Mouse (Mus musculus): Measurements from ENCODE around the gene Klk6. TPM values are rescaled to one million over a fixed set of nuclear protein-coding genes. Genes with fewer than 3 reads are reported as not detected.

Klk6 gene
- polyA plus RNA-seq, 1 experiment: not detected

DNA sequence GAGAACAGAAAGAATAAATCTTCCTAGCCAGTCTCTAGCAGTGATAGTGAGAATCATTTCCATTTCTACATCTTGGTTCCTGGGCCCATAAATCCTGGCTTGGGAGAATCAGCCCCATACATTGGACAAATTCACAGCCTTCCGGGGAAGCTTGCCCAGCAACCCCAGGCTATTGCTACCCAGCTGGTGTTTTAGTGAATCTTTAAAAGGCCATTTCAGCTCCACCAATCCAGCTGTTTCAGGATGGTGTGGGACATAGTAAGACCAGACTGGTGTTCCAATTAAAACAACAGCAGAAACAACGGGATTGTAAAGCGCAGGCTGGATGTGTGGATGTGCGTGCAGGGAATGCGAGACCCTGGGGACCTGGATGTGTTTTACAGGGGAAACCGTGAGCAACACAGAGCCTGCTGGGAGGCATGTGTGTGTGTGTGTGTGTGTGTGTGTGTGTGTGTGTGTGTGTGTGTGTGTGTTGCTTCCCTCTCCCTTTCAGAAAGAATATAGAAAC lies 50.6 kb downstream of the Klk6 start:
- H3K27me3 ChIP-seq (ENCODE audit: control insufficient read depth, insufficient read depth, low read length): no peaks in the 10 kb centered on the region
- TF ChIP-seq CTCF (IDR thresholded peaks at IDR 0.05; ENCODE audit: extremely low read depth, insufficient read length, insufficient replicate concordance, low read depth, low read length): no peak
- TF ChIP-seq POLR2A (IDR thresholded peaks at IDR 0.05; ENCODE audit: low read depth, low read length): no peak
- no peak overlapping the region for H3K4me3 ChIP-seq (ENCODE audit: low read depth, low read length)
- no peaks in the 10 kb centered on the region for H3K36me3 ChIP-seq (ENCODE audit: control insufficient read depth, insufficient read depth, low read length)
- H3K27ac ChIP-seq (ENCODE audit: insufficient read depth, low read depth, low read length): no peak overlapping the region
- WGBS: 84% methylated on average over 6 of the region's 6 CpGs
- H3K4me1 ChIP-seq (ENCODE audit: control insufficient read depth, insufficient read depth, insufficient read length, low read length): no peaks in the 10 kb centered on the region

DNA sequence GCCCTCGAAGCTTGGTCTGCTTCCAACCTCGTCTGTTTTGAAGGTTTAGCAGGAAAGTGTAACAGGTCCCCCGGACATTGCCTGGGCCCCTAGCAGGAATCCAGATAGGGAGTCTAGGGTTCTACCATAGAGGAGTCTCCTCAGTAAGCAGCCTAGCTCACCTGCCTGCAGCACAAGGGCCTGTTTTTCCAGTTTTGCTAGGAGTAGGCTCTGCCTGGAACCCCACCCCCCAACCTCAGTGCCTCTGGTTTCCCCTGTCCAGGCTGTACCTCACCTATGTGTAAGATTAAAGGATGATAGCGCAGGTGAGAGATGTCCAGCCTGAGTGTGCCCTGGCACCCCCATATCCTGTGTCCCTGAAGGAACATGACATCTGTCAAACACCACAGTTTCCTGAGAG lies 52.1 kb downstream of the Klk6 start:
- Histone ChIP-seq H3K27me3 (ENCODE audit: control insufficient read depth, insufficient read depth, low read length) (no peaks in the 10 kb centered on the region), H3K27ac (ENCODE audit: insufficient read depth, low read depth, low read length) (no peak overlapping the region), H3K4me3 (ENCODE audit: low read depth, low read length) (no peak overlapping the region), H3K4me1 (ENCODE audit: control insufficient read depth, insufficient read depth, insufficient read length, low read length) (no peaks in the 10 kb centered on the region), H3K36me3 (ENCODE audit: control insufficient read depth, insufficient read depth, low read length) (no peaks in the 10 kb centered on the region)
- WGBS: 39% methylated on average over 4 of the region's 4 CpGs
- no peak for TF ChIP-seq POLR2A (IDR thresholded peaks at IDR 0.05; ENCODE audit: low read depth, low read length)
- no peak for TF ChIP-seq CTCF (IDR thresholded peaks at IDR 0.05; ENCODE audit: extremely low read depth, insufficient read length, insufficient replicate concordance, low read depth, low read length)

DNA sequence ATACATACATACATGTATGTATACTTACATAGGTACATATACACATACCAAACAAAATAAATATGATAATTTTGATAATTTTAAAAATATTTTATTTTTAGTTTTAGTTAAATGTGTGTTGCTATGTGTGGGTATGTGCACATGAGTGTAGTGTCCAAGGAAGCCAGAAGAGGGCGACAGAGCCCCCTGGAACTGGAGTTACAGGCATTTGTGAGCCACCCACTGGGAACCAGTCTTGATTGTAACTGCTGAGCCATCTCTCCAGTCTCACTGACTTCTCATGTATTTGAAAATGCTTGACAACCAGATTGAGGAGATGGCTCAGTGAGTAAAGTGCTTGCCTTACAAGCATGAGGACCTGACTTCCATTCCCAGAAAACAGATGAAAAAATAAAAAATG lies 54.0 kb downstream of the Klk6 start:
- 26% methylated on average over 1 of the region's 1 CpGs for WGBS
- no peak for TF ChIP-seq CTCF (IDR thresholded peaks at IDR 0.05; ENCODE audit: extremely low read depth, insufficient read length, insufficient replicate concordance, low read depth, low read length)
- no peak for TF ChIP-seq POLR2A (IDR thresholded peaks at IDR 0.05; ENCODE audit: low read depth, low read length)
- Histone ChIP-seq H3K27me3 (ENCODE audit: control insufficient read depth, insufficient read depth, low read length) (no peaks in the 10 kb centered on the region), H3K27ac (ENCODE audit: insufficient read depth, low read depth, low read length) (no peak overlapping the region), H3K36me3 (ENCODE audit: control insufficient read depth, insufficient read depth, low read length) (no peaks in the 10 kb centered on the region), H3K4me1 (ENCODE audit: control insufficient read depth, insufficient read depth, insufficient read length, low read length) (no peaks in the 10 kb centered on the region), H3K4me3 (ENCODE audit: low read depth, low read length) (no peak overlapping the region)

DNA sequence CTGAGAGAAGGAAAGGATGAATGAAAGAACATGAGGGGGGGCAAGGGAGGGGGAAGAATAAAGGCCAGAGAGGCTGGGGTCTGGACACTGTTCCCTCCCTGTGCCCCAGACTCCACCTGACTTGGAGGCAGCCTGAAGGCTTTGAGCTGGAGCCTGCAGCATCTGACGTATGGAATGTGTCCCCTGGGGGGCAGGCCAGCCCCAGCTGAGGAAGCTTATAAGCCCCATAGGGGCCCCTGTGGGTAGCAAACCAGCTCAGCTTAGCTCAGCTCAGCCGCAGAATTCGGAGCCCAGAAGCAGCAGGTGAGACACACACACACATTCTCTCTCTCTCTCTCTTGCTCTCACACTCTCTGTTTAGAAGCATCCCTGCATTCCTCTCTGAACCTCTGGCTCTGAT lies 56.6 kb downstream of the Klk6 start, which contains the start of gene Klk4:
Gene Klk4, plus strand, starts transcription at position 249 of the 400 bp plus-strand sequence.
- WGBS: 17% methylated on average over 3 of the region's 3 CpGs
- TF ChIP-seq POLR2A (IDR thresholded peaks at IDR 0.05; ENCODE audit: low read depth, low read length): no peak
- TF ChIP-seq CTCF (IDR thresholded peaks at IDR 0.05; ENCODE audit: extremely low read depth, insufficient read length, insufficient replicate concordance, low read depth, low read length): no peak
- Histone ChIP-seq H3K4me1 (ENCODE audit: control insufficient read depth, insufficient read depth, insufficient read length, low read length) (no peaks in the 10 kb centered on the region), H3K4me3 (ENCODE audit: low read depth, low read length) (no peak within 1 kb of the TSS), H3K36me3 (ENCODE audit: control insufficient read depth, insufficient read depth, low read length) (no peaks in the 10 kb centered on the region), H3K27ac (ENCODE audit: insufficient read depth, low read depth, low read length) (no peak within 1 kb of the TSS), H3K27me3 (ENCODE audit: control insufficient read depth, insufficient read depth, low read length) (no peaks in the 10 kb centered on the region)

Other genes starting within 250 kb of the Klk6 start
- 0.63 and 0.91 TPM in 2 replicates for gene Zfp719, start 244.9 kb upstream of the Klk6 start, polyA plus RNA-seq (2012; rRNA removed)
- gene Zfp819, start 217.3 kb upstream of the Klk6 start, polyA plus RNA-seq (2012; rRNA removed): 0.05 TPM in 1 of 2 replicates, not detected in the other
- 42.7 and 57.8 TPM in 2 replicates for gene Ceacam18, start 189.8 kb upstream of the Klk6 start, polyA plus RNA-seq (2012; rRNA removed)
- gene Siglece, start 164.3 kb upstream of the Klk6 start, polyA plus RNA-seq (2012; rRNA removed): 2.2 and 3.0 TPM in 2 replicates
- 7.6 and 9.7 TPM in 2 replicates for gene Ctu1, start 152.5 kb upstream of the Klk6 start, polyA plus RNA-seq (2012; rRNA removed)
- gene Klk14, start 134.1 kb upstream of the Klk6 start, polyA plus RNA-seq (2012; rRNA removed): 0.09 TPM in 1 of 2 replicates, not detected in the other
- 0.09 TPM in 1 of 2 replicates, not detected in the other for gene Klk13, start 111.9 kb upstream of the Klk6 start, polyA plus RNA-seq (2012; rRNA removed)
- not detected in 2 replicates for gene Klk12, start 55.6 kb upstream of the Klk6 start, polyA plus RNA-seq (2012; rRNA removed)
- not detected in 2 replicates for gene Klk11, start 49.9 kb upstream of the Klk6 start, polyA plus RNA-seq (2012; rRNA removed)
- 0.19 TPM in 2 replicates for gene Klk10, start 43.5 kb upstream of the Klk6 start, polyA plus RNA-seq (2012; rRNA removed)
- 0.15 TPM in 1 of 2 replicates, not detected in the other for gene Klk9, start 32.6 kb upstream of the Klk6 start, polyA plus RNA-seq (2012; rRNA removed)
- 3.6 and 4.4 TPM in 2 replicates for gene Klk8, start 26.9 kb upstream of the Klk6 start, polyA plus RNA-seq (2012; rRNA removed)
- gene Klk7, start 13.2 kb upstream of the Klk6 start, polyA plus RNA-seq (2012; rRNA removed): not detected in 2 replicates
- gene Klk5, start 17.5 kb downstream of the Klk6 start, polyA plus RNA-seq (2012; rRNA removed): not detected in 2 replicates
- not detected in 2 replicates for gene Klk4, start 56.7 kb downstream of the Klk6 start, polyA plus RNA-seq (2012; rRNA removed)
- gene Klk15, start 109.2 kb downstream of the Klk6 start, polyA plus RNA-seq (2012; rRNA removed): not detected in 2 replicates
- 0.43 TPM in 1 of 2 replicates, not detected in the other for gene Klk1b8, start 126.2 kb downstream of the Klk6 start, polyA plus RNA-seq (2012; rRNA removed)
- not detected in 2 replicates for gene Klk1b1, start 142.3 kb downstream of the Klk6 start, polyA plus RNA-seq (2012; rRNA removed)
- not detected in 2 replicates for gene Klk1b9, start 151.6 kb downstream of the Klk6 start, polyA plus RNA-seq (2012; rRNA removed)
- gene Klk1b11, start 171.4 kb downstream of the Klk6 start, polyA plus RNA-seq (2012; rRNA removed): 8.5 TPM in 1 of 2 replicates, not detected in the other
- gene Klk1b26, start 187.7 kb downstream of the Klk6 start, polyA plus RNA-seq (2012; rRNA removed): 0.13 TPM in 1 of 2 replicates, not detected in the other
- 0.52 and 0.65 TPM in 2 replicates for gene Klk1b27, start 227.8 kb downstream of the Klk6 start, polyA plus RNA-seq (2012; rRNA removed)

All from small intestine, adult 2 months (tissue).